ENCODE assay signal across 8 mouse cellular contexts in the genomic region with DNA sequence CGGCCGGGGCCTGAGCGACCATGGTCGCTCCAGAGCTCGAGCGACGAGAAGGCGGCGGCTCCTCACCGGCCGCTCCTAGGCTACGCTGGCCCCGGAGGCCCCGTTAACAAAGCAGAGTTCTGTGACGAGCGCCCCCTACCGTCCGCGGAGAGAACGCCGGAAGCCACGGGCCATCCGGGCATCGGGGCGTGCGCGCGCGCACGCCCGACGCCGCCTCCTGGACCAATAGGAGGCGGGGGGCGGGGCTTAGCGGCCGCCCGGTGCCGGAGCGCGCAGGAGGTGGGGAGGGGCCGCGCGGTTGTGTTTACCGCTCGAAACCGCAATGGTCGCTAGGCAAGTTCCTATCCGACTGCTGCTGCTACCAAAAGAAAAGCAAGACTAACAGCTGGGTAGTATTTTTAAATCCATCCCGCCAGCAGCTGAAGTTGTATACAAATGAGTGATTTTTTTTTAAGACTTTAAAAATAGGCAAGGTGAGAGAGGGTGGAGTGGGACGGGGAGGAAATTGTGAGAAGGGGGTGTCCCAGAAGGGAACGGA. TPM values are rescaled to one million over a fixed set of nuclear protein-coding genes. Genes with fewer than 3 reads are reported as not detected.
DNase-seq lines count a peak whose midpoint lies in the region; ATAC-seq and TF ChIP-seq lines count a peak whose summit lies in the region.

A gene (minus strand): TSS at position 155 of the 538 bp plus-strand sequence.

- TF ChIP-seq POLR2A in bone marrow, adult 2 months (IDR thresholded peaks at IDR 0.05; ENCODE audit: borderline replicate concordance, control insufficient read depth, low read depth, low read length): peak; percentile 78; the same call in 1 of the 2 replicates

- H3K4me1 ChIP-seq in bone marrow, adult 2 months (ENCODE audit: control insufficient read depth, insufficient read depth, low read length): peaks cover 2% of the 10 kb centered on the region; the same call in 1 of the 2 replicates
- H3K4me1 ChIP-seq in embryonic facial prominence, embryonic 15.5 days: peaks cover 15% of the 10 kb centered on the region
- peaks cover 7% of the 10 kb centered on the region for H3K4me1 ChIP-seq in kidney, embryonic 14.5 days (ENCODE audit: control insufficient read depth, insufficient read depth, low read length)
- peaks cover 9% of the 10 kb centered on the region; the same call in 1 of the 2 replicates for H3K4me1 ChIP-seq in limb, embryonic 15.5 days

- peak; percentile 94 for ATAC-seq in embryonic facial prominence, embryonic 15.5 days (ENCODE audit: insufficient number of reproducible peaks, low FRiP score, low TSS enrichment, low read depth)
- ATAC-seq in kidney, embryonic 14.5 days (ENCODE audit: low FRiP score, low TSS enrichment): peak; percentile 93
- ATAC-seq in limb, embryonic 15.5 days (ENCODE audit: insufficient number of reproducible peaks, low FRiP score, low TSS enrichment, low read depth): peak; percentile 92

- peak; percentile 76 for TF ChIP-seq CTCF in bone marrow, adult 2 months (IDR thresholded peaks at IDR 0.05; ENCODE audit: control insufficient read depth, insufficient read depth, low read length)

- peak within 1 kb of the TSS; percentile 73 for H3K4me3 ChIP-seq in bone marrow, adult 2 months (replicated peaks; ENCODE audit: control insufficient read depth, low read depth, low read length)
- peak within 1 kb of the TSS; percentile 99 for H3K4me3 ChIP-seq in embryonic facial prominence, embryonic 15.5 days (replicated peaks)
- H3K4me3 ChIP-seq in kidney, embryonic 14.5 days (ENCODE audit: low read length): peak within 1 kb of the TSS; percentile 61
- H3K4me3 ChIP-seq in limb, embryonic 15.5 days: peak within 1 kb of the TSS; percentile 89

- no peaks in the 10 kb centered on the region for H3K27me3 ChIP-seq in embryonic facial prominence, embryonic 15.5 days
- H3K27me3 ChIP-seq in kidney, embryonic 14.5 days (ENCODE audit: control insufficient read depth, insufficient read depth, low read length): no peaks in the 10 kb centered on the region
- no peaks in the 10 kb centered on the region for H3K27me3 ChIP-seq in limb, embryonic 15.5 days

- peak within 1 kb of the TSS; percentile 59 for H3K4me2 ChIP-seq in embryonic facial prominence, embryonic 15.5 days (replicated peaks)
- H3K4me2 ChIP-seq in kidney, embryonic 14.5 days (replicated peaks; ENCODE audit: low read depth, low read length): peak within 1 kb of the TSS; percentile 84
- peak within 1 kb of the TSS; percentile 51 for H3K4me2 ChIP-seq in limb, embryonic 15.5 days

- DNase-seq in 3134 (ENCODE audit: extremely low read depth, insufficient read length, low spot score): peak; percentile 95
- peak; percentile 90 to 94 for DNase-seq in heart, adult 9 months (ENCODE audit: low spot score in 2 of 2)
- peak; percentile 84 to 90 for DNase-seq in monocyte, adult 2 months (ENCODE audit: low read depth in 1 of 2, low spot score in 2 of 2)
- DNase-seq in spleen, postnatal 36 days (ENCODE audit: low spot score in 2 of 2): peak; percentile 93 to 95

- H3K36me3 ChIP-seq in embryonic facial prominence, embryonic 15.5 days: peaks cover 12% of the 10 kb centered on the region
- H3K36me3 ChIP-seq in kidney, embryonic 14.5 days (ENCODE audit: control insufficient read depth, insufficient read depth, low read length): peaks cover 24% of the 10 kb centered on the region; the same call in 1 of the 2 replicates
- H3K36me3 ChIP-seq in limb, embryonic 15.5 days: peaks cover 16% of the 10 kb centered on the region

- WGBS in bone marrow, adult 2 months: under 1% methylated on average over 52 of the region's 52 CpGs
- WGBS in embryonic facial prominence, embryonic 15.5 days: under 1% methylated on average over 51 of the region's 52 CpGs
- WGBS in kidney, embryonic 14.5 days: 1% methylated on average over 52 of the region's 52 CpGs
- under 1% methylated on average over 51 of the region's 52 CpGs for WGBS in limb, embryonic 15.5 days

- H3K9me3 ChIP-seq in embryonic facial prominence, embryonic 15.5 days (replicated peaks): no peaks in the 10 kb centered on the region
- no peaks in the 10 kb centered on the region for H3K9me3 ChIP-seq in kidney, embryonic 14.5 days (ENCODE audit: control insufficient read depth, low read length)
- H3K9me3 ChIP-seq in limb, embryonic 15.5 days: no peaks in the 10 kb centered on the region

- peak within 1 kb of the TSS; percentile 99 for H3K9ac ChIP-seq in embryonic facial prominence, embryonic 15.5 days
- H3K9ac ChIP-seq in kidney, embryonic 14.5 days (ENCODE audit: low read depth, low read length): peak within 1 kb of the TSS; percentile 87
- H3K9ac ChIP-seq in limb, embryonic 15.5 days: peak within 1 kb of the TSS; percentile 100

- H3K27ac ChIP-seq in bone marrow, adult 2 months (ENCODE audit: control insufficient read depth, insufficient read depth, low read depth, low read length, poor library complexity): peak within 1 kb of the TSS; percentile 99
- H3K27ac ChIP-seq in embryonic facial prominence, embryonic 15.5 days (replicated peaks): peak within 1 kb of the TSS; percentile 97
- peak within 1 kb of the TSS; percentile 85 for H3K27ac ChIP-seq in kidney, embryonic 14.5 days (ENCODE audit: low read depth, low read length)
- peak within 1 kb of the TSS; percentile 98 for H3K27ac ChIP-seq in limb, embryonic 15.5 days

RNA-seq across cellular contexts. Expression of the gene that starts here (rescaled TPM):
- 19.1 and 55.7 TPM in 2 replicates for polyA plus RNA-seq in bone marrow, adult 2 months (2011; ENCODE audit: insufficient read depth, insufficient read length, low replicate concordance, missing spikeins)
- polyA plus RNA-seq in embryonic facial prominence, embryonic 15.5 days (2015; fragmentation: Nextera tagmentation; extraction: Ambion mirVana): 43.9 and 57.8 TPM in 2 replicates
- 38.6 and 65.6 TPM in 2 replicates for polyA plus RNA-seq in kidney, embryonic 14.5 days (2014; fragmentation: Nextera tagmentation; extraction: Ambion mirVana)
- 40.2 and 43.8 TPM in 2 replicates for polyA plus RNA-seq in limb, embryonic 15.5 days (2015; fragmentation: Nextera tagmentation; extraction: Ambion mirVana)

Comparison
In these comparisons a context has a peak if more than half of its experiments do, and no peak if none do; other contexts are left out.
1. Peak in every context shown above with its lines: DNase-seq, ATAC-seq, H3K4me3 ChIP-seq and H3K27ac ChIP-seq.